Mouse (Mus musculus) forebrain, postnatal 0 days (tissue): ENCODE data around the gene Pllp. TPM values are rescaled to one million over a fixed set of nuclear protein-coding genes. Genes with fewer than 3 reads are reported as not detected.
A peak's percentile ranks its signal among the peaks of the same experiment; 100 is the strongest.

Experiments used
- ATAC-seq: fragments of 200-750 bp; cut with Nextera tagmentation; 2 replicates; pipeline ENCODE4 v1.8.0; 2017; ENCODE audit warnings: mild to moderate bottlenecking, moderate library complexity
- DNase-seq: peaks from one replicate; pipeline ENCODE4 v3.0.0-alpha.2; 2015
- H3K27ac ChIP-seq: fragments of 300-500 bp; sonication (generic); 2 replicates; pipeline ENCODE4 v1.5.1; 2014; ENCODE audit warnings: low read depth, mild to moderate bottlenecking, antibody characterized with exemption, low read length, moderate library complexity, mixed read lengths
- H3K27me3 ChIP-seq: fragments of 300-500 bp; sonication (generic); 2 replicates; pipeline ENCODE4 v1.6.1; 2014; ENCODE audit warnings: mild to moderate bottlenecking, low read length, mixed read lengths; ENCODE audit not compliant: insufficient read depth
- H3K36me3 ChIP-seq: fragments of 300-500 bp; sonication (generic); 2 replicates; pipeline ENCODE4 v1.6.1; 2014; ENCODE audit warnings: mild to moderate bottlenecking, moderate library complexity; ENCODE audit not compliant: insufficient read depth
- H3K4me1 ChIP-seq: fragments of 300-500 bp; sonication (generic); 2 replicates; pipeline ENCODE4 v1.6.1; 2014; ENCODE audit warnings: antibody characterized with exemption; ENCODE audit not compliant: insufficient read depth
- H3K4me2 ChIP-seq: fragments of 300-500 bp; sonication (generic); 2 replicates; pipeline ENCODE4 v1.6.1; 2014; ENCODE audit warnings: low read depth, mild to moderate bottlenecking, moderate library complexity
- H3K4me3 ChIP-seq: fragments of 300-500 bp; sonication (generic); 2 replicates; pipeline ENCODE4 v1.5.1; 2014; ENCODE audit warnings: low read depth, low read length, mixed read lengths
- H3K9ac ChIP-seq: fragments of 300-500 bp; sonication (generic); 2 replicates; pipeline ENCODE4 v1.6.1; 2014; ENCODE audit warnings: mild to moderate bottlenecking
- H3K9me3 ChIP-seq: fragments of 300-500 bp; sonication (generic); 2 replicates; pipeline ENCODE4 v1.6.1; 2016; ENCODE audit warnings: low read length
- CTCF ChIP-seq: sonication (generic); IDR thresholded peaks from 2 replicates; pipeline ENCODE4 v1.5.1; 2016; ENCODE audit warnings: antibody characterized with exemption, control low read depth, low read depth
- WGBS: fragments of 180-500 bp; shearing (Covaris S2); extraction: QIAGEN DNeasy Blood & Tissue Kit; methylation state at CpG from one replicate; pipeline ENCODE4 v1.1.7; 2014; 5-methylcytosine and 5-hydroxymethylcytosine counted together
- polyA plus RNA-seq: library from polyadenylated mRNA; unstranded; fragments of >200 nt; fragmentation: Nextera tagmentation; extraction: Ambion mirVana; gene quantifications from 2 replicates; pipeline ENCODE4 v1.2.1, GENCODE M21; 2015
- total RNA-seq: library from RNA; depleted of rRNA; stranded (reverse); fragments of >200 nt; gene quantifications from 2 replicates; pipeline ENCODE4 v1.2.3, GENCODE M21; 2014

Gene Pllp
- total and polyA plus RNA-seq, 2 experiments from 2014 or later, result 8.6 to 11.6 TPM

GRCm38 (mm10) chr8:94652951-94653350 lies 43.1 kb downstream of the Pllp start:
- no peak overlapping the region for H3K27ac ChIP-seq
- no peak for TF ChIP-seq CTCF
- H3K4me3 ChIP-seq, result no peak overlapping the region
- H3K4me1 ChIP-seq, result no peaks in the 10 kb centered on the region
- no peaks in the 10 kb centered on the region for H3K9me3 ChIP-seq
- ATAC-seq (no peak), DNase-seq (no peak)
- no peak overlapping the region for H3K9ac ChIP-seq
- H3K36me3 ChIP-seq, result peaks cover 64% of the 10 kb centered on the region
- 87% methylated on average over 3 of the region's 3 CpGs for WGBS
- no peaks in the 10 kb centered on the region for H3K27me3 ChIP-seq
- H3K4me2 ChIP-seq, result no peak overlapping the region

GRCm38 (mm10) chr8:94649496-94649895 lies 46.6 kb downstream of the Pllp start:
- no peak overlapping the region for H3K4me2 ChIP-seq
- no peak for TF ChIP-seq CTCF
- no peak overlapping the region for H3K27ac ChIP-seq
- ATAC-seq (no peak; the same call in 1 of the 2 replicates), DNase-seq (no peak)
- no peak overlapping the region for H3K4me3 ChIP-seq
- peaks cover 56% of the 10 kb centered on the region for H3K36me3 ChIP-seq
- H3K4me1 ChIP-seq, result no peaks in the 10 kb centered on the region
- H3K9me3 ChIP-seq, result no peaks in the 10 kb centered on the region
- H3K9ac ChIP-seq, result no peak overlapping the region
- WGBS, result 38% methylated on average over 3 of the region's 3 CpGs
- H3K27me3 ChIP-seq, result no peaks in the 10 kb centered on the region

DNA sequence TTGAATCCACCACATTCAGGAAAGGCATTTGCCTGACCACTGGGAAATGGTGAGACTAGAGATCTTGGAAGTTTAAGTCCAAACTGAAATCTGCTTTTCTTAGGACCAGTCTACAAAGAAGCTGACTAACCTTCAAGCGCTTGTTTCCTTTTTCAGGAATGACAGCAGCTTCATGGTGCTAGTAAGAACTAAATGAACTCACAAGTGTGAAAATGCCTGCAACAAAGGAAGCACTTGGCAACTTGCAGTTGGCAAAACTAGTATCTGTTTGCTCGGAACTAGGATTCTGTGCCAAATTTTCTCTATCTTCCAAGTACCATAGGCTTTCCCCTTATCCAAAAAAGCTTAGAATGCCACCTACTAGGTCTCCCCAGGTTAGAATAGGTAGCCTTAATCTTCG lies 49.9 kb downstream of the Pllp start:
- 80% methylated on average over 3 of the region's 3 CpGs for WGBS
- no peak overlapping the region for H3K4me3 ChIP-seq
- no peak overlapping the region for H3K9ac ChIP-seq
- DNase-seq, result no peak
- no peak overlapping the region for H3K27ac ChIP-seq
- H3K36me3 ChIP-seq, result peaks cover 43% of the 10 kb centered on the region
- no peaks in the 10 kb centered on the region for H3K27me3 ChIP-seq
- no peak for TF ChIP-seq CTCF
- H3K9me3 ChIP-seq, result no peaks in the 10 kb centered on the region
- H3K4me1 ChIP-seq, result no peaks in the 10 kb centered on the region
- H3K4me2 ChIP-seq, result no peak overlapping the region
- ATAC-seq, result no peak

DNA sequence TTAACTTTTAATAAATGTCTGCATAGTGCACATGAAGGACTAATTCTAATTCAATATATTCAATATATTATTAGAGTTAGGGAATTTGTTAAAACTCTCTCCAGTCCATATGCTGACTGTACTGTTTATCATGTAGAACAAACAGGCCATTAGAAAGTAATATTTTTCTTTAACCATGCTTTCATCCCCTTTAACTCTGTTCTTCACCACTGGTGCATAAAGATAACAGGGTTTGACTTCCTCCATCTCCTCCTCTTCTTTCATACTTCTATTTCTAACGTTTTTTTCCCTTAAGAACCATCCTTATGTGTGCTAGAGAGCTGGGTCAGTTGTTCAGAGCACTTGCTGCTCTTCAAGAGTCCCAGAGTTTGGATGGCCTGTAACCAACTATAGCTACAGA lies 50.9 kb downstream of the Pllp start:
- 56% methylated on average over 1 of the region's 1 CpGs for WGBS
- no peak for DNase-seq
- Histone ChIP-seq H3K27me3 (no peaks in the 10 kb centered on the region), H3K4me2 (no peak overlapping the region), H3K27ac (no peak overlapping the region), H3K9ac (no peak overlapping the region), H3K36me3 (peaks cover 50% of the 10 kb centered on the region), H3K9me3 (no peaks in the 10 kb centered on the region), H3K4me3 (no peak overlapping the region), H3K4me1 (no peaks in the 10 kb centered on the region)
- no peak for TF ChIP-seq CTCF
- no peak for ATAC-seq

GRCm38 (mm10) chr8:94641938-94642337 lies 54.1 kb downstream of the Pllp start:
- no peaks in the 10 kb centered on the region for H3K4me1 ChIP-seq
- peak; percentile 19; the same call in 1 of the 2 replicates for TF ChIP-seq CTCF
- no peak for ATAC-seq
- peaks cover 60% of the 10 kb centered on the region for H3K36me3 ChIP-seq
- no peak overlapping the region for H3K4me3 ChIP-seq
- H3K27ac ChIP-seq, result no peak overlapping the region
- H3K27me3 ChIP-seq, result no peaks in the 10 kb centered on the region
- no peak overlapping the region for H3K9ac ChIP-seq
- WGBS, result 92% methylated on average over 3 of the region's 3 CpGs
- H3K9me3 ChIP-seq, result no peaks in the 10 kb centered on the region
- DNase-seq, result no peak
- H3K4me2 ChIP-seq, result no peak overlapping the region

DNA sequence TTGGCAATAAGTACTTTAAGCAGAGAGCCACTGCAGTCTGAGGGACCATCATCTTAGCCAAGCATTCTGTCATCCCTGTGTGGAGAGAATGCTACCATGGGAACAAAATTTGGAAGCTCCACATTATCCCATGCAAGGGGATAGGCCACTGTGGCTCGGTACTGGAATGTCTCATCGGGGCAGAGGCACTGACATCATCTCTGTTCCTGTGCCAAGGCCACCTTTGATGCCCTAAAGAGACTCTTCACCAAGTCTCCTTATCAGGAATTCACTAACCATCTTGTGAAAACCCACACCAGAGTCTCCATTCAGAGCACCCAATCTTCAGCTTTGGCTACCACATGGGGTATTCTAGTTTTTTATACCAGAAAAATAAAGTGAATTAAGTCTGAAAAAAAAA lies 54.9 kb downstream of the Pllp start:
- no peak overlapping the region for H3K27ac ChIP-seq
- WGBS, result 94% methylated on average over 2 of the region's 2 CpGs
- ATAC-seq, result no peak

DNA sequence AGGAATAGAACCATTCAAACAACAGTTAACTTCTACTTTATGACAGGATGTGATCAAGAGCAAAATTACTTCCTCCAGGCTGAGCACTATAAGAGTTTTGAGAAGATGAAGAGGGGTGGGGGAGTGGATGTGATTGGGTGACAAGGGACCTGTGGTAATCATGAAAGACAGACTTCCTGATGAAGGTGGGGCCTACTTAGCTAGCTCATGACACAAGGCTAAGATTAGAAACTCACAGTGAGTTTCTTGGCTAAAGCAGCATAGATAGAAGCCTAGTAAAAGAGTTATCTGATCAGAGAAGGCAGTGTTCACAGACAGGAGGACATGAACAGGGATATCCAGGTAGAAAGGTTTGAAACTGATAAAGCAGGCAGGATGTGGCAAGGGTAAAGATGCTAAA lies 61.9 kb downstream of the Pllp start:
- H3K36me3 ChIP-seq, result peaks cover 66% of the 10 kb centered on the region

More for the DNA sequence above, 54.9 kb downstream of the Pllp start:
- no peak overlapping the region for H3K4me2 ChIP-seq
- no peak overlapping the region for H3K4me3 ChIP-seq
- H3K27me3 ChIP-seq, result no peaks in the 10 kb centered on the region
- no peaks in the 10 kb centered on the region for H3K4me1 ChIP-seq
- no peaks in the 10 kb centered on the region for H3K9me3 ChIP-seq
- DNase-seq, result no peak
- TF ChIP-seq CTCF, result no peak
- H3K9ac ChIP-seq, result no peak overlapping the region
- peaks cover 60% of the 10 kb centered on the region for H3K36me3 ChIP-seq

More for the DNA sequence above, 61.9 kb downstream of the Pllp start:
- H3K4me3 ChIP-seq, result no peak overlapping the region
- ATAC-seq (no peak), DNase-seq (no peak)
- no peaks in the 10 kb centered on the region for H3K4me1 ChIP-seq
- H3K27ac ChIP-seq, result no peak overlapping the region
- no peaks in the 10 kb centered on the region for H3K27me3 ChIP-seq
- H3K4me2 ChIP-seq, result no peak overlapping the region
- H3K9me3 ChIP-seq, result no peaks in the 10 kb centered on the region
- TF ChIP-seq CTCF, result no peak
- H3K9ac ChIP-seq, result no peak overlapping the region
